In genomic region chrX:71527461-71527860, GRCm38 (mm10) we compare ENCODE assay signal across 14 mouse cellular contexts.
"Had no signal": no experiment of that assay in that cellular context is flagged by ENCODE, and none has a peak within 500 bp of the region (broad histone marks: within the 10 kb centered on the region; RNA-seq: fewer than 3 reads in every experiment).

No protein-coding gene starts in this region.

- H3K27me3 ChIP-seq: liver, embryonic 15.5 days; midbrain, embryonic 13.5 days had no signal

- H3K9me3 ChIP-seq: liver, embryonic 15.5 days; midbrain, embryonic 13.5 days had no signal

- H3K4me3 ChIP-seq: liver, embryonic 15.5 days; midbrain, embryonic 13.5 days had no signal

- ATAC-seq: lung, postnatal 0 days had no signal

- H3K9ac ChIP-seq: liver, embryonic 15.5 days; midbrain, embryonic 13.5 days had no signal

- H3K36me3 ChIP-seq: liver, embryonic 15.5 days; midbrain, embryonic 13.5 days had no signal

- H3K4me2 ChIP-seq: liver, embryonic 11.5 days; liver, embryonic 15.5 days; midbrain, embryonic 13.5 days had no signal

- DNase-seq: kidney, adult 11 months; kidney, adult 9 months; kidney, postnatal 4 days; left cerebral cortex, postnatal 4 days; lung, adult 2 months; lung, postnatal 36 days; right cerebral cortex, postnatal 4 days; spleen, adult 18-20 months; thymus, postnatal 36 days had no signal

- H3K27ac ChIP-seq: kidney, postnatal 0 days; liver, embryonic 15.5 days; midbrain, embryonic 13.5 days had no signal
